Mouse (Mus musculus): ENCODE results near the gene Crebbp.

- no peak for TF ChIP-seq CTCF (IDR thresholded peaks at IDR 0.05; ENCODE audit: low read depth, low read length)
- TF ChIP-seq POLR2A (IDR thresholded peaks at IDR 0.05; ENCODE audit: insufficient read depth, low read length) = no peak
- no peak for TF ChIP-seq EP300 (IDR thresholded peaks at IDR 0.05; ENCODE audit: insufficient read depth, low read depth, low read length)
Measured at GRCm38 (mm10) chr16:4034476-4034875, 179.3 kb downstream of the Crebbp start.

Data from ES-Bruce4 (cell line).